Mouse (Mus musculus): ENCODE data around the gene Atp5s.

Gene Atp5s

GRCm38 (mm10) chr12:69777957-69778356, 53.2 kb downstream of the Atp5s start:
- DNase-seq (ENCODE audit: low read depth, low spot score), result no peak

- DNase-seq (ENCODE audit: low read depth, low spot score), result no peak
Measured at GRCm38 (mm10) chr12:69781480-69781879, 56.7 kb downstream of the Atp5s start.

GRCm38 (mm10) chr12:69781935-69782650, 57.3 kb downstream of the Atp5s start:
- DNase-seq (ENCODE audit: low read depth, low spot score), result no peak

- no peak for DNase-seq (ENCODE audit: low read depth, low spot score)
Measured at GRCm38 (mm10) chr12:69783247-69784025, 58.7 kb downstream of the Atp5s start.

GRCm38 (mm10) chr12:69785471-69785870, 60.7 kb downstream of the Atp5s start:
- no peak for DNase-seq (ENCODE audit: low read depth, low spot score)

GRCm38 (mm10) chr12:69788380-69788779, 63.6 kb downstream of the Atp5s start:
- DNase-seq (ENCODE audit: low read depth, low spot score), result no peak

- no peak for DNase-seq (ENCODE audit: low read depth, low spot score)
Measured at GRCm38 (mm10) chr12:69789766-69790529, 65.2 kb downstream of the Atp5s start.

- peak; percentile 54 for DNase-seq (ENCODE audit: low read depth, low spot score)
Measured at GRCm38 (mm10) chr12:69790530-69791505, 66.1 kb downstream of the Atp5s start, which contains the start of gene Cdkl1. Cdkl1 (minus strand) TSS chr12:69791267.
